Mouse (Mus musculus) left cerebral cortex, postnatal 36 days (tissue): ENCODE results near the gene Tmem39a. TPM values are rescaled to one million over a fixed set of nuclear protein-coding genes. Genes with fewer than 3 reads are reported as not detected.
A peak's percentile ranks its signal among the peaks of the same experiment; 100 is the strongest.

Experiments used
- DNase-seq, 2 experiments: peaks; one replicate each; pipeline ENCODE4 v3.0.0; 2021 to 2022; ENCODE audit warnings: low spot score in 2 of 2, mixed read lengths in 1 of 2
- intact Hi-C: fragments of 180-260 bp; cut with DNase I; formaldehyde crosslinking; loops from one replicate; pipeline ENCODE4 v1.15.1; 2025
- total RNA-seq, 2 experiments: library from RNA; stranded (reverse); gene quantifications; 2 replicates each; pipeline ENCODE4 v1.2.3; 2021

Gene Tmem39a
- total RNA-seq, 2 experiments from 2014 or later, result 16.2 to 22.4 TPM

DNA sequence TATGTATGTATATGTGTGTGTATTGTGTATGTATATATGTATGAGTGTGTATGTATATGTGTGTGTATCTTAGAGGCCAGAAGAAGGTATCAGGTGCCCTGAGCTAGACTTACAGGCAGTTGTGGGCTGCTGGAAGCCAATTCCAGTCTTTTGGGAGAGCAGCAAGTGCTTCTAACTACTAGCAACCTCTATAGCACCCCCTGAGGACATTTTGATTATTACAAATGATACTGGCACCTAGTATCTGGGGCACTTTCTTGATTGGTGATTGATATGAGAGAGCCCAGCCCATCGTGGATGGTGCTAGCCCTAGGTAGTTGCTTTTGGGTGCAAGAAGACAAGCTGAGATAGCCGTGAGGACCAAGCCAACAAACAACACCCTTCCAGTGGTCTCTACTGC lies 63.8 kb downstream of the Tmem39a start:
- intact Hi-C loops, result loop anchor here (10.0 kb wide), 1 partner anchor 433 kb away; no protein-coding TSS in a partner anchor
- DNase-seq, result no peak

DNA sequence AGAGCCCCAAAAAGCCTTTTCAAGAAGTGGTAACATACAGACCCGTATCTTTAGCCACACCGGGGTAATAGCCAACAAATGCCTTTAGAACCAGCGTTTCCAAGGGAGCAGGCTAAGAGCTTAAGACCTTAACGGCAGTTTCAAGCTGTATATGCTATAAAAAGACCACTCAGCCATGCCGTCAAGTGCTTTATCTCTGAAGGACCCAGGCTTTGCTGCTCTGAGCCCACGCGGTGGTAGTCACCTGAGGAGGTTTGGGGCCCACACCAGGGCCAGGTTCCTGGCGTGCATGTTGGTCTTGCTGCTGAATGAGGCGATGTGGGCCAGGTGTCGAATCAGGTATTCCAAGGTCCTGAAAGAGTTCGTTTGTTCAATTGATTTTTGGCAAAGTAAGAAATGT lies 65.8 kb downstream of the Tmem39a start:
- intact Hi-C loops, result loop anchor here (10.0 kb wide), 1 partner anchor 430 kb away; no protein-coding TSS in a partner anchor
- no peak for DNase-seq

GRCm38 (mm10) chr16:38625411-38625810 lies 66.9 kb downstream of the Tmem39a start:
- no peak for DNase-seq
- intact Hi-C loops, result loop anchor here (10.0 kb wide), 1 partner anchor 429 kb away; no protein-coding TSS in a partner anchor

- no peak for DNase-seq
- intact Hi-C loops, result loop anchor here (10.0 kb wide), 1 partner anchor 429 kb away; no protein-coding TSS in a partner anchor
These were observed 67.4 kb downstream of the Tmem39a start for GRCm38 (mm10) chr16:38625811-38626369.

GRCm38 (mm10) chr16:38632147-38632546 lies 73.6 kb downstream of the Tmem39a start:
- peak; percentile 30 to 40 for DNase-seq
- intact Hi-C loops, result no loop called here

DNA sequence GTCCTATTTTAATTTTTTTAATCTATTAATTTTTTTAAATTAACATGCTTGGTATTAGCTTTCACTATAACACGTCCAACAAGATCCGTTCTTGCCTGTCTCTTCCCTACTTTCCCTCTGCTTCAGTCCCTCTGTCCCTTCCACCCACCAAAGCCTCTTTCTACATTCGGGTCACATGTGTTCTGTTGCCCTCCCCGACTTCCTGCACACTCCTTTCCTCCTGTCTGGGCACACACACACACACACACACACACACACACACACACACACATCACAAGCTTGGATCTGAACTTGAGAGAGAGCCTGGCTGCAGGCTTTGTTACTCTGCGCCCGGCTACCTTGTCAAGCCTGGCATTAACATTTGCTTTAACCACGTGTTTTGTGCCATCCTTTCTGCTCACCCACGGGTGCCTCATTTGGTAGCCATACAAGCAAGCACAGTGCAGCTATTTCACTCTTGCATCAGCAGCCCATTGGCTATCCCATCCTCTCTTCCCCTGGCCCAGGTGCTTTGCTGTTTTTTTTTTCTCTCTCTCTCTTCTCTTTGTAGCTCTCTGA lies 77.4 kb downstream of the Tmem39a start:
- intact Hi-C loops, result no loop called here
- no peak for DNase-seq

- intact Hi-C loops, result no loop called here
These were observed 78.2 kb downstream of the Tmem39a start for GRCm38 (mm10) chr16:38636682-38637081.

GRCm38 (mm10) chr16:38637085-38637484 lies 78.6 kb downstream of the Tmem39a start:
- intact Hi-C loops, result no loop called here
- no peak for DNase-seq

More at GRCm38 (mm10) chr16:38636682-38637081, 78.2 kb downstream of the Tmem39a start:
- DNase-seq, result no peak

Other genes starting within 250 kb of the Tmem39a start
- 1 to 10 TPM; 1.2 to 1.5 TPM for gene Maats1, start 216.6 kb upstream of the Tmem39a start, total RNA-seq
- 100 to 1,000 TPM; 124 TPM for gene Cox17, start 211.7 kb upstream of the Tmem39a start, total RNA-seq
- not detected for gene Gm21987, start 211.7 kb upstream of the Tmem39a start, total RNA-seq
- under 1 TPM; 0.47 to 0.77 TPM for gene Popdc2, start 196.5 kb upstream of the Tmem39a start, total RNA-seq
- 1 to 10 TPM in 1 of 2 experiments, under 1 TPM in 1; 0.67 to 1.3 TPM for gene Pla1a, start 125.6 kb upstream of the Tmem39a start, total RNA-seq
- 10 to 100 TPM; 55.7 to 63.6 TPM for gene Adprh, start 106.0 kb upstream of the Tmem39a start, total RNA-seq
- gene Cd80, start 103.1 kb upstream of the Tmem39a start, total RNA-seq, result under 1 TPM; 0.30 to 0.93 TPM
- 10 to 100 TPM; 33.8 to 34.9 TPM for gene Timmdc1, start 36.0 kb upstream of the Tmem39a start, total RNA-seq
- gene Poglut1, start 8.4 kb upstream of the Tmem39a start, total RNA-seq, result 10 to 100 TPM; 39.6 to 45.3 TPM
- 10 to 100 TPM; 15.9 to 21.5 TPM for gene Arhgap31, start 154.6 kb downstream of the Tmem39a start, total RNA-seq
- 10 to 100 TPM; 19.9 to 22.9 TPM for gene B4galt4, start 183.6 kb downstream of the Tmem39a start, total RNA-seq
- 1 to 10 TPM in 1 of 2 experiments, under 1 TPM in 1; 0.86 to 1.7 TPM for gene Upk1b, start 241.6 kb downstream of the Tmem39a start, total RNA-seq